Mouse (Mus musculus) CD4-positive helper T cell, adult 2 months (primary cell): ENCODE results near the gene Cdc40.
A peak's percentile ranks its signal among the peaks of the same experiment; 100 is the strongest.
"Not testable (repeated sequence)": the region's sequence is repeated elsewhere in the genome, so short reads cannot be mapped to it uniquely, and the experiment has no call there.

Source experiments
- DNase-seq: peaks from one replicate; pipeline ENCODE4 v3.0.0-alpha.2; 2012; ENCODE audit warnings: low read depth, missing footprints, low spot score

Cdc40 gene

GRCm38 (mm10) chr10:40868081-40868480, 15.0 kb downstream of the Cdc40 start:
- DNase-seq: no peak

- DNase-seq: no peak
These were observed 25.5 kb downstream of the Cdc40 start for GRCm38 (mm10) chr10:40857599-40857998.

- no peak for DNase-seq
These were observed 26.4 kb downstream of the Cdc40 start for GRCm38 (mm10) chr10:40856703-40857102.

- DNase-seq: no peak
These were observed 27.5 kb downstream of the Cdc40 start for GRCm38 (mm10) chr10:40855616-40856015.

GRCm38 (mm10) chr10:40851138-40851537, 32.0 kb downstream of the Cdc40 start:
- DNase-seq: no peak

- no peak for DNase-seq
These were observed 32.5 kb downstream of the Cdc40 start for GRCm38 (mm10) chr10:40850644-40851043.

GRCm38 (mm10) chr10:40847176-40847874, 35.8 kb downstream of the Cdc40 start:
- no peak for DNase-seq

- no peak for DNase-seq
These were observed 37.5 kb downstream of the Cdc40 start for GRCm38 (mm10) chr10:40845626-40846025.

- no peak for DNase-seq
These were observed 38.6 kb downstream of the Cdc40 start for GRCm38 (mm10) chr10:40844546-40844945.

GRCm38 (mm10) chr10:40843841-40844240, 39.3 kb downstream of the Cdc40 start:
- no peak for DNase-seq

GRCm38 (mm10) chr10:40840086-40840485, 43.0 kb downstream of the Cdc40 start:
- no peak for DNase-seq

- no peak for DNase-seq
These were observed 51.8 kb downstream of the Cdc40 start for GRCm38 (mm10) chr10:40831267-40831666.

- DNase-seq: no peak
These were observed 52.8 kb downstream of the Cdc40 start for GRCm38 (mm10) chr10:40830312-40830711.

GRCm38 (mm10) chr10:40827706-40828105, 55.4 kb downstream of the Cdc40 start:
- DNase-seq: no peak

- no peak for DNase-seq
These were observed 57.2 kb downstream of the Cdc40 start for GRCm38 (mm10) chr10:40825952-40826351.

GRCm38 (mm10) chr10:40816471-40816870, 66.6 kb downstream of the Cdc40 start:
- DNase-seq: no peak

- DNase-seq: peak; percentile 13
These were observed 69.5 kb downstream of the Cdc40 start for GRCm38 (mm10) chr10:40813627-40814026.

GRCm38 (mm10) chr10:40809411-40809910, 73.7 kb downstream of the Cdc40 start:
- not testable (repeated sequence) for DNase-seq

GRCm38 (mm10) chr10:40806221-40806620, 76.9 kb downstream of the Cdc40 start:
- no peak for DNase-seq

GRCm38 (mm10) chr10:40805221-40805620, 77.9 kb downstream of the Cdc40 start:
- DNase-seq: no peak

GRCm38 (mm10) chr10:40792115-40792514, 91.0 kb downstream of the Cdc40 start:
- DNase-seq: no peak

GRCm38 (mm10) chr10:40790406-40790805, 92.7 kb downstream of the Cdc40 start:
- DNase-seq: no peak
